Mouse (Mus musculus) forebrain, embryonic 16.5 days (tissue): ENCODE data around the gene Gnb2. TPM values are rescaled to one million over a fixed set of nuclear protein-coding genes. Genes with fewer than 3 reads are reported as not detected.

Experiments
- ATAC-seq: fragments of 200-750 bp; cut with Nextera tagmentation; 2 replicates; pipeline ENCODE4 v1.8.0; 2017; ENCODE audit warnings: mild to moderate bottlenecking, moderate library complexity
- H3K27ac ChIP-seq: fragments of 300-500 bp; sonication (generic); 2 replicates; pipeline ENCODE4 v1.5.1; 2014; ENCODE audit warnings: low read length, control low read depth
- H3K27me3 ChIP-seq: fragments of 300-500 bp; sonication (generic); replicated peaks from 2 replicates; pipeline ENCODE4 v1.6.1; 2014; ENCODE audit warnings: low read length; ENCODE audit not compliant: control insufficient read depth, insufficient read depth
- H3K36me3 ChIP-seq: fragments of 300-500 bp; sonication (generic); 2 replicates; pipeline ENCODE4 v1.6.1; 2014; ENCODE audit not compliant: control insufficient read depth, insufficient read depth
- H3K4me1 ChIP-seq: fragments of 300-500 bp; sonication (generic); replicated peaks from 2 replicates; pipeline ENCODE4 v1.6.1; 2014; ENCODE audit warnings: low read length; ENCODE audit not compliant: control insufficient read depth, insufficient read depth
- H3K4me2 ChIP-seq: fragments of 300-500 bp; sonication (generic); 2 replicates; pipeline ENCODE4 v1.6.1; 2014; ENCODE audit warnings: mild to moderate bottlenecking, low read length, control low read depth
- H3K4me3 ChIP-seq: fragments of 300-500 bp; sonication (generic); replicated peaks from 2 replicates; pipeline ENCODE4 v1.5.1; 2014; ENCODE audit warnings: mild to moderate bottlenecking, low read length, control low read depth
- H3K9ac ChIP-seq: fragments of 300-500 bp; sonication (generic); replicated peaks from 2 replicates; pipeline ENCODE4 v1.6.1; 2014; ENCODE audit warnings: low read depth, low read length, control low read depth
- H3K9me3 ChIP-seq: fragments of 300-500 bp; sonication (generic); 2 replicates; pipeline ENCODE4 v1.6.1; 2016; ENCODE audit warnings: low read length; ENCODE audit not compliant: control insufficient read depth
- WGBS: fragments of 180-500 bp; shearing (Covaris S2); extraction: QIAGEN DNeasy Blood & Tissue Kit; methylation state at CpG from one replicate; pipeline ENCODE4 v1.1.7; 2014; 5-methylcytosine and 5-hydroxymethylcytosine counted together
- polyA plus RNA-seq: library from polyadenylated mRNA; unstranded; fragments of >200 nt; fragmentation: Nextera tagmentation; extraction: Ambion mirVana; gene quantifications from 2 replicates; pipeline ENCODE4 v1.2.1, GENCODE M21; 2015

Gene Gnb2
- polyA plus RNA-seq, 1 experiment from 2014 or later: 517 TPM

- under 1% methylated on average over 19 of the region's 19 CpGs for WGBS
Observed at GRCm38 (mm10) chr5:137532131-137532807, 1.0 kb downstream of the Gnb2 start.

GRCm38 (mm10) chr5:137531414-137532130 is 1.7 kb downstream of the Gnb2 start:
- Histone ChIP-seq H3K36me3 (peaks cover 23% of the 10 kb centered on the region), H3K4me3 (peak overlapping the region; percentile 81), H3K9me3 (no peaks in the 10 kb centered on the region), H3K27ac (peak overlapping the region; percentile 97), H3K4me2 (peak overlapping the region; percentile 90), H3K9ac (peak overlapping the region; percentile 92), H3K4me1 (peaks cover 17% of the 10 kb centered on the region), H3K27me3 (no peaks in the 10 kb centered on the region)
- under 1% methylated on average over 47 of the region's 51 CpGs for WGBS
- ATAC-seq: peak; percentile 21

More at GRCm38 (mm10) chr5:137532131-137532807, 1.0 kb downstream of the Gnb2 start:
- H3K27ac ChIP-seq: peak overlapping the region; percentile 97
- H3K4me1 ChIP-seq: peaks cover 17% of the 10 kb centered on the region
- H3K36me3 ChIP-seq: peaks cover 22% of the 10 kb centered on the region
- H3K27me3 ChIP-seq: no peaks in the 10 kb centered on the region
- peak overlapping the region; percentile 81 for H3K4me3 ChIP-seq
- H3K4me2 ChIP-seq: peak overlapping the region; percentile 90
- peak overlapping the region; percentile 92 for H3K9ac ChIP-seq
- no peaks in the 10 kb centered on the region for H3K9me3 ChIP-seq
- no peak; the same call in 1 of the 2 replicates for ATAC-seq

- no peaks in the 10 kb centered on the region for H3K9me3 ChIP-seq
- H3K36me3 ChIP-seq: peaks cover 23% of the 10 kb centered on the region
- peaks cover 20% of the 10 kb centered on the region for H3K4me1 ChIP-seq
- H3K27ac ChIP-seq: peak overlapping the region; percentile 97
- H3K4me3 ChIP-seq: peak overlapping the region; percentile 81
- peak overlapping the region; percentile 90 for H3K4me2 ChIP-seq
- H3K27me3 ChIP-seq: no peaks in the 10 kb centered on the region
- ATAC-seq: peak; percentile 65
- H3K9ac ChIP-seq: peak overlapping the region; percentile 92
- WGBS: 0% methylated on average over 36 of the region's 46 CpGs
Observed at GRCm38 (mm10) chr5:137530588-137531413, 2.5 kb downstream of the Gnb2 start.

GRCm38 (mm10) chr5:137530075-137530474 is 3.2 kb downstream of the Gnb2 start:
- Histone ChIP-seq H3K4me3 (peak overlapping the region; percentile 81), H3K4me2 (peak overlapping the region; percentile 90), H3K27me3 (no peaks in the 10 kb centered on the region), H3K27ac (peak overlapping the region; percentile 97), H3K9ac (peak overlapping the region; percentile 92), H3K9me3 (no peaks in the 10 kb centered on the region), H3K36me3 (peaks cover 25% of the 10 kb centered on the region), H3K4me1 (peaks cover 20% of the 10 kb centered on the region)
- WGBS: 72% methylated on average over 8 of the region's 8 CpGs
- ATAC-seq: no peak

- H3K27ac ChIP-seq: no peak overlapping the region
- 75% methylated on average over 15 of the region's 15 CpGs for WGBS
Observed at GRCm38 (mm10) chr5:137529221-137529995, 3.9 kb downstream of the Gnb2 start.

GRCm38 (mm10) chr5:137528247-137528968 is 4.9 kb downstream of the Gnb2 start:
- H3K9ac ChIP-seq: no peak overlapping the region
- 83% methylated on average over 22 of the region's 22 CpGs for WGBS
- no peaks in the 10 kb centered on the region for H3K9me3 ChIP-seq
- H3K4me2 ChIP-seq: no peak overlapping the region
- ATAC-seq: no peak
- H3K4me1 ChIP-seq: peaks cover 20% of the 10 kb centered on the region
- H3K4me3 ChIP-seq: no peak overlapping the region
- H3K27ac ChIP-seq: no peak overlapping the region
- no peaks in the 10 kb centered on the region for H3K27me3 ChIP-seq
- peaks cover 36% of the 10 kb centered on the region for H3K36me3 ChIP-seq

More at GRCm38 (mm10) chr5:137529221-137529995, 3.9 kb downstream of the Gnb2 start:
- Histone ChIP-seq H3K4me3 (no peak overlapping the region), H3K4me2 (no peak overlapping the region), H3K4me1 (peaks cover 20% of the 10 kb centered on the region), H3K9ac (no peak overlapping the region), H3K27me3 (no peaks in the 10 kb centered on the region), H3K9me3 (no peaks in the 10 kb centered on the region), H3K36me3 (peaks cover 28% of the 10 kb centered on the region)
- ATAC-seq: no peak

GRCm38 (mm10) chr5:137527413-137527812 is 5.9 kb downstream of the Gnb2 start:
- H3K4me2 ChIP-seq: no peak overlapping the region
- peaks cover 46% of the 10 kb centered on the region for H3K36me3 ChIP-seq
- H3K9ac ChIP-seq: no peak overlapping the region
- 43% methylated on average over 1 of the region's 1 CpGs for WGBS
- H3K9me3 ChIP-seq: no peaks in the 10 kb centered on the region
- peaks cover 20% of the 10 kb centered on the region for H3K4me1 ChIP-seq
- H3K27me3 ChIP-seq: no peaks in the 10 kb centered on the region
- H3K4me3 ChIP-seq: no peak overlapping the region
- ATAC-seq: no peak
- peak overlapping the region; percentile 33; the same call in 1 of the 2 replicates for H3K27ac ChIP-seq

- Histone ChIP-seq H3K4me1 (peaks cover 20% of the 10 kb centered on the region), H3K4me2 (no peak overlapping the region), H3K4me3 (no peak overlapping the region), H3K36me3 (peaks cover 46% of the 10 kb centered on the region), H3K9me3 (no peaks in the 10 kb centered on the region), H3K27me3 (no peaks in the 10 kb centered on the region), H3K9ac (no peak overlapping the region), H3K27ac (peak overlapping the region; percentile 50)
- WGBS: 28% methylated on average over 16 of the region's 16 CpGs
- ATAC-seq: no peak
Observed at GRCm38 (mm10) chr5:137526192-137526936, 6.9 kb downstream of the Gnb2 start.
